Mouse (Mus musculus) liver, embryonic 14.5 days (tissue): ENCODE data around the gene Mrps12. TPM values are rescaled to one million over a fixed set of nuclear protein-coding genes. Genes with fewer than 3 reads are reported as not detected.

Source experiments
- ATAC-seq: fragments of 200-750 bp; cut with Nextera tagmentation; 2 replicates; pipeline ENCODE4 v1.8.0; 2017; ENCODE audit warnings: moderate number of reproducible peaks, mild to moderate bottlenecking, moderate library complexity; ENCODE audit not compliant: insufficient read depth
- DNase-seq, 3 experiments: peaks; one replicate each; pipeline ENCODE4 v3.0.0-alpha.2; 2012 to 2013; ENCODE audit warnings: low read depth in 3 of 3, low spot score in 3 of 3
- H3K27ac ChIP-seq: fragments of 300-500 bp; sonication (generic); 2 replicates; pipeline ENCODE4 v1.5.1; 2014; ENCODE audit warnings: moderate library complexity, mild to moderate bottlenecking, control low read depth, inconsistent platforms
- H3K27me3 ChIP-seq: fragments of 300-500 bp; sonication (generic); 2 replicates; pipeline ENCODE4 v1.6.1; 2014; ENCODE audit warnings: mild to moderate bottlenecking, low read length, moderate library complexity; ENCODE audit not compliant: control insufficient read depth, insufficient read depth
- H3K36me3 ChIP-seq: fragments of 300-500 bp; sonication (generic); replicated peaks from 2 replicates; pipeline ENCODE4 v1.6.1; 2014; ENCODE audit warnings: low read depth; ENCODE audit not compliant: control insufficient read depth, insufficient read depth
- H3K4me1 ChIP-seq, 2 experiments: fragments of 200-500 bp in 1 of 2; fragments of 300-500 bp in 1 of 2; sonication (generic) in 1 of 2; replicated peaks; 2 replicates each; pipeline ENCODE4 v1.6.1; 2012 to 2014; ENCODE audit warnings: antibody characterized with exemption in 1 of 2, inconsistent platforms in 1 of 2, low read length in 1 of 2; ENCODE audit not compliant: control insufficient read depth in 2 of 2, insufficient read depth in 2 of 2
- H3K4me2 ChIP-seq: fragments of 300-500 bp; sonication (generic); 2 replicates; pipeline ENCODE4 v1.6.1; 2014; ENCODE audit warnings: low read depth, mild to moderate bottlenecking, control low read depth, moderate library complexity
- H3K4me3 ChIP-seq, 2 experiments: fragments of 200-500 bp in 1 of 2; fragments of 300-500 bp in 1 of 2; sonication (generic) in 1 of 2; 2 replicates each; pipeline ENCODE4 v1.5.1; 2012 to 2014; ENCODE audit warnings: low read depth in 2 of 2, low read length in 2 of 2, mild to moderate bottlenecking in 2 of 2, control low read depth in 1 of 2, inconsistent platforms in 1 of 2, moderate library complexity in 1 of 2; ENCODE audit not compliant: insufficient read depth in 1 of 2
- H3K9ac ChIP-seq: fragments of 300-500 bp; sonication (generic); replicated peaks from 2 replicates; pipeline ENCODE4 v1.6.1; 2014; ENCODE audit warnings: mild to moderate bottlenecking, control low read depth, moderate library complexity
- H3K9me3 ChIP-seq: fragments of 300-500 bp; sonication (generic); 2 replicates; pipeline ENCODE4 v1.6.1; 2016; ENCODE audit warnings: low read length, mixed read lengths; ENCODE audit not compliant: control insufficient read depth
- CTCF ChIP-seq: IDR thresholded peaks from 2 replicates; pipeline ENCODE4 v1.5.1; 2016; ENCODE audit warnings: antibody characterized with exemption, low read depth, control low read depth
- EP300 ChIP-seq: IDR thresholded peaks from 2 replicates; pipeline ENCODE4 v1.6.1; 2016; ENCODE audit warnings: antibody characterized with exemption, low read depth
- WGBS: fragments of 180-500 bp; shearing (Covaris S2); extraction: QIAGEN DNeasy Blood & Tissue Kit; methylation state at CpG from one replicate; pipeline ENCODE4 v1.1.7; 2014; ENCODE audit not compliant: insufficient replicate concordance; 5-methylcytosine and 5-hydroxymethylcytosine counted together
- polyA plus RNA-seq, 2 experiments: library from polyadenylated mRNA; depleted of rRNA in 1 of 2; stranded (reverse) in 1 of 2; unstranded in 1 of 2; fragments of >200 nt; fragmentation: Nextera tagmentation in 1 of 2; extraction: Ambion mirVana in 1 of 2; gene quantifications; 2 replicates each; pipeline versions ENCODE4 v1.2.1 to v1.2.3; 2012 to 2014

Mrps12 gene
- polyA plus RNA-seq, 2 experiments, result 46.2 to 82.5 TPM

DNA sequence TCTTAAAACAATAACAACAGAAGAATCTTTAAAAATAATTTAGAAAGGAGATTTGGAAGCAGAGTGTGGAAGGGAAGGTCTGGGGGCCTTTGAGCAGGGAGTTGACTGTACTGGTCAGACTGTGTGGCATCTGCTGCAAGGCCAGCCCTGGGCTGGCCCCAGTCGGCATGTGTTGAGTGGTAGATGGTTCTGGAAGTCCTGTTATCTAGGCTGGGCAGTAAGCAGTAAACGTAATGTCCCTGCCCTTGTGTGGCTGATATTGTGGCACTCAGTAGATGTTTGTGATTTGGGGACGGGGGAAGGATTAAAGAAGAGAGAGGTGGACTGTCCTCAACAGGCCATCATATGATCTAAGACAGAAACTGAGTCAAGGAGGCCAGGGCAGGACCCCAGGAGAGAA is 28.7 kb upstream of the Mrps12 start:
- Histone ChIP-seq H3K9ac (no peak overlapping the region), H3K27ac (no peak overlapping the region), H3K27me3 (no peaks in the 10 kb centered on the region), H3K4me2 (peak overlapping the region; percentile 7), H3K4me1 (peaks cover 21 to 27% of the 10 kb centered on the region in 2 experiments), H3K4me3 (no peak overlapping the region), H3K9me3 (no peaks in the 10 kb centered on the region), H3K36me3 (no peaks in the 10 kb centered on the region)
- ATAC-seq (0 out of 2 replicates have a peak, but pooled peaks have one; percentile 11), DNase-seq (peak; percentile 32 to 47 (median 41))
- 23% methylated on average over 3 of the region's 3 CpGs for WGBS
- no peak for TF ChIP-seq CTCF
- TF ChIP-seq EP300, result peak; percentile 60

DNA sequence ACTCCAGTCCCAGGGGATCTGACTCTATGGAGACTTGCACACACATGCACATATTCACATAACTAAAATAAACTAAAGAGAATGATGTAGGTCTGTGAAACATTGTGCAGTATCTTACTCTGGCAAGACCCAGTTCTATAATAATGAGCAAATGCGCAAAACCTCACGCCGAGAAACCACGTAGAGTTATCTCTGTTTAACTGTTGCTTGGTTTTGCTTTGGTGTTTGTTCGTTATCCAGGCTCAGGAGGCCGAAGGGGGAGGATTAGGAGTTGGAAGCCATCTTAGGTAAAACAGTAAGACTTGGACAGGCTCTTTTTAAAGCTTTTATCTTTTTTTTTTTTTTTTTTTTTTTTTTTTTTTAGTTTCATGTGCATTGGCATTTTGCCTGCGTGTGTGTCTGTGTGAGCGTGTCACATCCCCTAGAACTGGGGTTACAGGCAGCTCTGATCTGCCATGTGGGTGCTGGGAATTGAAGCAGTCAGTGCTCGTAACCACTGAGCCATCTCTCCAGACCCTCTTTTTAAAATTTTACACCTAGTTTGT is 27.9 kb upstream of the Mrps12 start:
- Histone ChIP-seq H3K9me3 (no peaks in the 10 kb centered on the region), H3K27me3 (no peaks in the 10 kb centered on the region), H3K4me3 (no peak overlapping the region), H3K4me2 (no peak overlapping the region; the same call in 1 of the 2 replicates), H3K9ac (no peak overlapping the region), H3K4me1 (peaks cover 24 to 34% of the 10 kb centered on the region in 2 experiments), H3K27ac (no peak overlapping the region), H3K36me3 (no peaks in the 10 kb centered on the region)
- WGBS, result 40% methylated on average over 9 of the region's 9 CpGs
- TF ChIP-seq CTCF (no peak), EP300 (no peak)
- ATAC-seq (no peak), DNase-seq (no peak)

GRCm38 (mm10) chr7:28767462-28767965 is 25.9 kb upstream of the Mrps12 start, which contains the start of gene Nfkbib:
TSS of gene Nfkbib (minus strand) at chr7:28767512.
- H3K27ac ChIP-seq, result no peak within 1 kb of the TSS
- DNase-seq (no peak), ATAC-seq (no peak)
- no peaks in the 10 kb centered on the region for H3K27me3 ChIP-seq
- H3K4me2 ChIP-seq, result peak within 1 kb of the TSS; percentile 92
- no peaks in the 10 kb centered on the region for H3K9me3 ChIP-seq
- 64% methylated on average over 7 of the region's 7 CpGs for WGBS
- H3K4me3 ChIP-seq, result peak within 1 kb of the TSS; percentile 83 to 87
- peak within 1 kb of the TSS; percentile 76 for H3K9ac ChIP-seq
- no peak for TF ChIP-seq CTCF
- TF ChIP-seq EP300, result no peak
- peaks cover 24 to 34% of the 10 kb centered on the region in 2 experiments for H3K4me1 ChIP-seq
- no peaks in the 10 kb centered on the region for H3K36me3 ChIP-seq

DNA sequence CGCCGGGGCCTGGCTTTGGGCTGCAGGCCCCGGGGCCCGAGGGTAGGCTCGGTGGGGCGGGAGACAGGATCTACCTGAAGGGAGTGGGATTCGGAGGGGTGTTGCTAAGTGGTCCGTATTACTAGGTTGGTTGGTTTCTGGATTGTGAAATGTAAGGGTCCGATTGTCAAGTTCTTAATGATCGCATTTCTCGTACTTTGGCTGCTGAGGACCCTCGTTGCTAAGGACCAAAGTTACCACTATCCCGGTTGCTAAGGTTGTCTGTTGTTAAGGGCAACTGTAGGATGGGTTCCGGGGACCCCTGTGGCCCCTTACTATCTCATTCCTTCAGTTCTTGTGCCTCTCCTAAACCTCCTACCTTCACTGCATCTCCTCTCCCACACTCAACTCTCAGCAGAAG is 25.3 kb upstream of the Mrps12 start:
- TF ChIP-seq EP300, result no peak
- no peak for TF ChIP-seq CTCF
- H3K4me2 ChIP-seq, result peak overlapping the region; percentile 71
- 3% methylated on average over 14 of the region's 14 CpGs for WGBS
- no peak for DNase-seq
- no peak for ATAC-seq
- H3K36me3 ChIP-seq, result no peaks in the 10 kb centered on the region
- H3K4me1 ChIP-seq, result peaks cover 24 to 34% of the 10 kb centered on the region in 2 experiments
- no peak overlapping the region for H3K27ac ChIP-seq
- H3K9me3 ChIP-seq, result no peaks in the 10 kb centered on the region
- peak overlapping the region; percentile 81 to 83 for H3K4me3 ChIP-seq
- no peaks in the 10 kb centered on the region for H3K27me3 ChIP-seq
- peak overlapping the region; percentile 65 for H3K9ac ChIP-seq

GRCm38 (mm10) chr7:28766173-28766879 is 24.7 kb upstream of the Mrps12 start, which contains the start of gene Sirt2:
TSS of gene Sirt2 (plus strand) at chr7:28766735.
- Histone ChIP-seq H3K27ac (peak within 1 kb of the TSS; percentile 14; the same call in 1 of the 2 replicates), H3K4me2 (peak within 1 kb of the TSS; percentile 92), H3K4me3 (peak within 1 kb of the TSS; percentile 83 to 87), H3K4me1 (peaks cover 24 to 34% of the 10 kb centered on the region in 2 experiments), H3K27me3 (no peaks in the 10 kb centered on the region), H3K36me3 (no peaks in the 10 kb centered on the region), H3K9ac (peak within 1 kb of the TSS; percentile 76), H3K9me3 (no peaks in the 10 kb centered on the region)
- TF ChIP-seq CTCF, result peak; percentile 36; the same call in 1 of the 2 replicates
- TF ChIP-seq EP300, result no peak
- DNase-seq (peak; percentile 98 to 100 (median 99)), ATAC-seq (peak; percentile 96)
- under 1% methylated on average over 45 of the region's 45 CpGs for WGBS
